Mouse (Mus musculus): ENCODE results near the gene Dlk2.

DNA sequence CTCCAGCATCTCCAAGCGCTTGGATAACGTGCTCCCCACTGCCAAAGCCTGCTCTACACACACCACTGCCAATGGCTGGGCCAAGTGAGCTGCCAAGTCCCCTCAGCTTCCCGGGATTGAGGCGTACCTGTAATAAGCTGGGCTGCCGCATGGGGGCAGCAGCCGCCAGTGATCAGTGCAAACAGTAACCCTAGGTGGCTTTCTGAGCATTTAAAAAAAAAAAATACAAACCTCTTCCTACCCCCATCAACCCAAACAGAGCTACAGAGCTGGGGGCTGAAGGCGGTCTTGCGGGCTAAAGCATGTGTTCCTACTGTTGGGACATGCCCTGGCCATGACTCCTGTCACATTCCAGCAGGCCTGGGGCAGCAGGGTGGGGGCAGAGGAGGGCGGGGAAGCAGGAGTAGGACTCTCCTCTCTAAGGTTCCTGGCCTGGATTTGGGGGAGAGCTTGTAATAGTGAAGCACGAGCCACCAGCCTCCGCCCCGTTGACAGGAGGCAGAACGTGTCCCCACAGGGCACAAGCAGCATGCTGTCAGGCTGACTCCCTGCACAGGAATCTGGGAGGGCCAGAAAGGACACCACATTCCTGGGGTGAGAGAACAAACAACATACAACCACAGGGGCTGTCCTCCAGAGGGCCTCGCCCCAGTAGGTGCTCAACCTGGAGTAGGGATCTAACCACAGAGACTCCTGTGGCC is 31.2 kb upstream of the Dlk2 start:
- TF ChIP-seq CTCF (conservative IDR thresholded peaks at IDR 0.05; ENCODE audit: insufficient read depth, insufficient read length, low read depth, low read length) (peak; percentile 86), POLR2A (IDR thresholded peaks at IDR 0.05; ENCODE audit: low read depth, low read length) (no peak)

Data from kidney, adult 2 months (tissue).